23 mouse cellular contexts compared by ENCODE assay signal in genomic region chrX:12294941-12295340, GRCm38 (mm10).
DNase-seq lines count a peak whose midpoint lies in the region; ATAC-seq lines count a peak whose summit lies in the region.
"Had no signal": no experiment of that assay in that cellular context is flagged by ENCODE, and none has a peak within 500 bp of the region (broad histone marks: within the 10 kb centered on the region; RNA-seq: fewer than 3 reads in every experiment).

No protein-coding gene starts in this region.

- H3K4me1 ChIP-seq in limb, embryonic 10.5 days: peaks cover 20% of the 10 kb centered on the region
- H3K4me1 ChIP-seq: heart, embryonic 15.5 days; intestine, embryonic 15.5 days; neural tube, embryonic 12.5 days had no signal

- DNase-seq in embryo, embryonic 10.5 days (ENCODE audit: low spot score): peak; percentile 40
- DNase-seq in embryo, embryonic 10 days (ENCODE audit: low spot score): no peak
- DNase-seq in ovary, adult 18-20 months (ENCODE audit: low spot score): peak; percentile 30
- no peak for DNase-seq in ovary, postnatal 14 days (ENCODE audit: low spot score)
- DNase-seq in limb, embryonic 10.5 days (ENCODE audit: low spot score): peak; percentile 54
- no peak for DNase-seq in layer of hippocampus, adult 11-12 months (ENCODE audit: low spot score)
- DNase-seq: adrenal gland, postnatal 14 days; cerebellum, postnatal 10 days; kidney, adult 9 months; kidney, postnatal 36 days; lung, adult 2 months; lung, postnatal 14 days; right cerebral cortex, postnatal 4 days; thymus, adult 18-20 months; thymus, postnatal 36 days had no signal

- no peak for ATAC-seq in CD4-positive, CD25-positive, alpha-beta regulatory T cell, adult 4 months
- ATAC-seq: forebrain, embryonic 13.5 days; intestine, embryonic 15.5 days; midbrain, embryonic 13.5 days had no signal

- H3K4me3 ChIP-seq in limb, embryonic 10.5 days: no peak overlapping the region
- H3K4me3 ChIP-seq: erythroblast, embryonic 14.5 days; forebrain, embryonic 13.5 days; heart, embryonic 15.5 days; hindbrain, embryonic 15.5 days; intestine, embryonic 15.5 days; midbrain, embryonic 13.5 days; neural tube, embryonic 12.5 days had no signal

- no peaks in the 10 kb centered on the region for H3K36me3 ChIP-seq in limb, embryonic 10.5 days
- H3K36me3 ChIP-seq: heart, embryonic 15.5 days; hindbrain, embryonic 15.5 days; intestine, embryonic 15.5 days; midbrain, embryonic 13.5 days; neural tube, embryonic 12.5 days had no signal

- no peaks in the 10 kb centered on the region for H3K9me3 ChIP-seq in limb, embryonic 10.5 days (replicated peaks)
- H3K9me3 ChIP-seq: forebrain, embryonic 13.5 days; heart, embryonic 15.5 days; hindbrain, embryonic 15.5 days; intestine, embryonic 15.5 days; midbrain, embryonic 13.5 days; neural tube, embryonic 12.5 days had no signal

- WGBS in limb, embryonic 10.5 days: 29% methylated on average over 6 of the region's 6 CpGs

- peak overlapping the region; percentile 75 for H3K27ac ChIP-seq in limb, embryonic 10.5 days
- H3K27ac ChIP-seq: forebrain, embryonic 13.5 days; heart, embryonic 15.5 days; hindbrain, embryonic 15.5 days; intestine, embryonic 15.5 days; midbrain, embryonic 13.5 days; neural tube, embryonic 12.5 days had no signal

- H3K27me3 ChIP-seq in limb, embryonic 10.5 days (ENCODE audit: low read depth, poor library complexity, severe bottlenecking): peaks cover 90% of the 10 kb centered on the region
- H3K27me3 ChIP-seq: forebrain, embryonic 13.5 days; hindbrain, embryonic 15.5 days; intestine, embryonic 15.5 days had no signal

Comparison
In these comparisons a context has a peak if more than half of its experiments do, and no peak if none do; other contexts are left out.
1. DNase-seq: peak in embryo, embryonic 10.5 days (single experiment), ovary, adult 18-20 months (single experiment) and limb, embryonic 10.5 days (single experiment); none in embryo, embryonic 10 days (single experiment), ovary, postnatal 14 days (single experiment) and layer of hippocampus, adult 11-12 months (single experiment).